Mouse (Mus musculus): ENCODE results near the gene Gm17660. TPM values are rescaled to one million over a fixed set of nuclear protein-coding genes. Genes with fewer than 3 reads are reported as not detected.
"Not testable (repeated sequence)": the region's sequence is repeated elsewhere in the genome, so short reads cannot be mapped to it uniquely, and the experiment has no call there.

Gene Gm17660
- total RNA-seq, 2 experiments from 2014 or later: not detected

DNA sequence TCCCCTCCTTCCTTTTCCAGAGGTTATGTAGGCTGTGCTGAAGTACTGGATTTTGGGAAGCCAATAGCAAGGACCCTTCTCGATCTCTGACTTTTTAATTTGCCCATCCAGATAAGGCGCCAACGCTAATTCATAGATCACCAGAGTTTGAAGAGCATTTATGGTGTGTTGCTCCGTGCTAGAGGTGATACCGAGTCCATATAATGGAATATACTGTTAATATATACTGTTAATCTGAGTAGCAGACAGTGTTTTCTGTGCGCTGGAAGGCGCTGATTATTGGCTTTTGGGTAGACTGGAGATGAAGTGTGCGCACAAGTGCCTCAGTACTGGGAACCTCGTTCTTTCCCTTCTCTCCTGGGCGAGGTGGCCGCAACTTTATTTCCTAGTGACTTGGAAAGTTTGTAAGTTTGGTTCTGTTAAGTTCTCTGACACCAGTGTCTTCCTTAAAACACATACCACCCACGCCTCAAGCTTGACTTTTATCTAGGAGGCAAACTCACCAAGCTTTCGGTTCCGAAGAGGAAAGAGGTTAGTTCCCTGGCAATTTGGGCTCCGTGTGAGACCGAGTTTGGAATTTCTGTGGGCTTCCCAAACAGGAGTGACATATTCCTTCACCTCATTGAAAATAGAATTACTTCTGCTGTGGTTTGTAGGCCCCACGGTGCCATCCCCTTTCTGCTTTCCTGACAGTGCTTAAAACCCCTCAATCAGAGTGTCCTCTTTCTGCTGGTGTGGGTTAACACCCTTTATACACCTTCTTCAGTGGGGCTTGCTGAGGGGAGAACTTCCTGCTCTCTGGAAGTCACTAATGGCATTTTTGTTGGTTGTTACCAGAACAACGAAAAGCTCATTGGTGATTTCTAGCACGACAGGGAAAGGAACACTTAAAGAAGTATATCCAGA, 30.0 kb downstream of the Gm17660 start:
- ATAC-seq (replicated peaks; ENCODE audit: low FRiP score, poor library complexity, severe bottlenecking): peak; percentile 36

DNA sequence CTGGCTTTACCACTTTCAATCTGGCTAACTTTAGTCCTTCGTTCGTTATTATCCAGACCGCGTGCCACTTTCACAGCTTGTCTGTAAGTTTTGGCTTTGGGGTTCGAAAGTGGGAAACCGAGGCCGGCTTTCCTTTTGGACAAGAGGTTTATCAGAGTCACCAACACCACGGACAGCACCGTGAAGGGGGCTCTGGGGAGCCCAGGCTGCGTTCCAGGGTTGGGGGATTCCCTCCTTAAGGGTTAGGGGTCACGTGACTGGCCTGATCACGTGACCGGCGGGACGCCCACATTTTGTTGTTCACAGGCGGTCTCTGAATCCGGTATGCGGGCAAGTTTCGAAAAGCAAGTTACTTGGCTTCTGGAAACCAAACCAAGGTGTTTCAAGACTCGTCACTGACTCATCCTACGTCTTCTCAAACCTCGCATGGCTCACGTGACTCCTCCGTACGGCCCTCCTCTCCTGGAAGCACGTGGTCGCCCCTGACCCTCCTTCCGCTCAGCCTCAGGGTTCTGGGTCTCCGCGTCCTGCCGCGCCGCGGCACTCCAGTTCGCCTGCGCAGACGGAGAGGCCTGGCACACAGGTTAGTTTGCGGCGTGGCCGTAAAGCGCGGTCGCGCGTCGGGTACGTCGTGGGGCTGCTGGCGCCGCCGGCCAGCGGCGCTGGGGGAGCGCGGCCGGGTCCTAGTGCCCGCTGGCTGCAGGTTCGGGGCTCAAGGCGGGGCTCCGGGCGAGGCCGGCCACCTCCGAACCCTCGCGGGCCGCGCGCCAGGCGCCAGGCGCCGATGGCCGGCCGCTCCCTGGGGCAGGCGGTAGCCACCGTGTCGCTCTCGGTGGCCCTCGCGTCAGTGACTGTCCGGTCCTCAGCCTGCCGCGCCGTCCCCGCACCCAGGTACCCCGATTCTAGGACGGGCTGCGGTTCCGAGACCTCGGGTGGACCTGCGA, 30.9 kb downstream of the Gm17660 start, which contains the start of gene Nudt9:
Nudt9 (plus strand) TSS at position 51 of the 944 bp plus-strand sequence.
- peak; percentile 88 for ATAC-seq (replicated peaks; ENCODE audit: low FRiP score, poor library complexity, severe bottlenecking)

DNA sequence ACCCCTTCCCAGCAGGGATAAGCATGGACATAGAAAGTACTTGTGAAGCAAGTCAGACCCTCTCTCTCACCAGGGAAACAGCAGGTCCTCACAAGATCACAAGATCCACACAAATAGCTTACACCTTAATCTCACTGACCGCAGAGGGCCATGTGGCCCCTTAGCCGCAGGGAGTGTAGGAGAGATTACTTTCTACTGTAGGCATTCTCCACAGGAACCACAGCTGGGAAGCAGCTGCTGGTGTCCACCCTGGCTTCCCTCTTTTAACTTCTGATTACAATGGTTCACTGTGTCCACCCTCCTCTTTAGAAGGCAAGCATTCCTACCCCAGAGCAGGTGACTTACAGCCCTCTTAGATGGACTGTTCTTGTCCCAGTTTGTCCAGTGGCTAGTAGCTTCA, 33.7 kb downstream of the Gm17660 start:
- ATAC-seq (replicated peaks; ENCODE audit: low FRiP score, poor library complexity, severe bottlenecking): no peak

DNA sequence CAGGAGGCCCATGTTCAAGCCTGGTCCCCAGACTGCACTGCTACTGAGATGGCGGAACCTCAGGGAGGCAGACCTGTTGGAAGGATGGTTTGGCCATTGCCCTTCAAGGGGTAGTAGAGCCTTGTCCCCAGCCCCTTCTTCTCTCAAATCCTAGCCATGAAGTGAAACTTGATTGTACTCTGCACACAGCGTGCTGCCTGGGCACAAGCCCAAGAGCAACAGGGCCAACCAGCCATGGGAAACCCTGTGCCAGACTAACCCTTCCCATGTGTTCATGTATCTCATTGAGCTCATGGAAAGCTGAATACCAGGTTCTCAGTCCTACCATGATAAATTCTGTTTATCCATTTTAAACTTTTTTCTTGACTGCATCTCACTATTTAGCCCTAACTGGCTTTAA, 34.5 kb downstream of the Gm17660 start:
- no peak for ATAC-seq (replicated peaks; ENCODE audit: low FRiP score, poor library complexity, severe bottlenecking)

DNA sequence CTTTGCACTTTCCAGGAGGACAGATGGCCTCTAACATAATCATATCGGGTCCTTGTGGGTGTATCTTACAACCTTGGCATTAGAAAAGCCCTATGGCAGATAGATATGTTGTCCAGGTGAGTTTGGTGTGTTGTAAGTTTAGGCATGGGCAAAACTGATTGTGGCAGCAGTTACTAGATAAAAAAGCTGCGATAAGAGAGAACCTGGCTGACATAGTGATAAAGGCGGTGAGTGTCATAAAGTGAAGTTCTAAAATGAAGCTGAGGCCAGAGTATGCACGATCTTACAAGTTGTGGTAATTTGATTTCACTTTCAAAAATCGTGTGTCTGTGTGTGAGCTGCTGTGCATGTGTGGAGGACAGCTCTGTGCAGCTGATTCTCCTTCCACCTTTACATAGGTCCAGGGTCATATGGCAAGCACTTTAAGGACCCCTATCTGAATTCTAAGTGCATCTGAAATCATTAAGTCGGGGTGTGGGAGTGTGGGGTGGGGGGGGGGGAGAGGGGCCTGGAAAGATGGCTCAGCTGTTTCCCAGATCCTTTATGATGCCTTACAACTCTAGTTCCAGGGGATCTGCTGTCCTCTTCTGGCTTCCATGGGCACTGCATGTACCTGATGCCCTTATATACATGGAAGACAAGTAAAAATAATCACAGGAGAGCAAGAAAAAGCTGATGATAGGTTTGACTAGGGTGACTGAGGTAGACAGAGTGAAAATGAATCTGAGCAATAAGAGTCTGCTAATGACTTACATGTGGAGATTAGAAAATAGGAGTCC, 38.1 kb downstream of the Gm17660 start:
- no peak for ATAC-seq (replicated peaks; ENCODE audit: low FRiP score, poor library complexity, severe bottlenecking)

DNA sequence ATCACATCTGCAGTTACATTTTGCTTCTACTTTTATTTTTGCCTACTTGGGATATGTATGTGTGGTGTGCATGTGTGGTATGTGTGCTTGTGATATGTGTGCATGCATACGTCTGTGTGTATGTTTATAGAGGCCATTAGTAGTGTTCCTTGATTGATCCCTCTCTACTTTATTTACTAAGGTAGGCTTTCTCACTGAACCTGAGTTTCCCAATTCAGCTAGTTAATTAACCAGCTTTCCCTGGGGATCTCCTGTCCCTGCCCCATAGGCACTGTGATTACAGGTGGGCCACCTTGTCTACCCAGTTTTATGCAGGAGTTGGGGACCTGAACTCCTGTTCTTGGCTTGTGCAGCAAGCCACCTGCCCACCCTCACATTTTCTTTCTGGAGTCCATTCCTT, 40.7 kb downstream of the Gm17660 start:
- ATAC-seq (replicated peaks; ENCODE audit: low FRiP score, poor library complexity, severe bottlenecking): no peak

DNA sequence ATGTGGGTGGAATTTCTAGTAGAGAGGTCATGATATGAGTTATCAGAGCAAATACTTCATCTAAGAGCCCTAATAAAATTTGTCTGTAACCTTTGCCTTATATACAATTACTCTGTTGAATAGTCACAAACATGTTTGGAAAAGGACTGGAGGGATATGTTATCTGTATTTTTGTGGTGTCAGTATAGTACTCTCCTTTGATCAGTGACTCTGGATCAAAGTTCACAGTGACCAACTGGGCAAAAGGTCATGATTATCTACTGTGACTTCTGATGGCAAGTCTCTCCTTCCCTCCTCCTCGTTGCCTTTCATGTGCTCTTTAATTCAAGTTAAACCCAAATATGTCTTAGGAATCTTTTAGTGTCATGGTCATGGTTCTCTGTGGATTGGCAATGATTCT, 41.6 kb downstream of the Gm17660 start:
- ATAC-seq (replicated peaks; ENCODE audit: low FRiP score, poor library complexity, severe bottlenecking): no peak

DNA sequence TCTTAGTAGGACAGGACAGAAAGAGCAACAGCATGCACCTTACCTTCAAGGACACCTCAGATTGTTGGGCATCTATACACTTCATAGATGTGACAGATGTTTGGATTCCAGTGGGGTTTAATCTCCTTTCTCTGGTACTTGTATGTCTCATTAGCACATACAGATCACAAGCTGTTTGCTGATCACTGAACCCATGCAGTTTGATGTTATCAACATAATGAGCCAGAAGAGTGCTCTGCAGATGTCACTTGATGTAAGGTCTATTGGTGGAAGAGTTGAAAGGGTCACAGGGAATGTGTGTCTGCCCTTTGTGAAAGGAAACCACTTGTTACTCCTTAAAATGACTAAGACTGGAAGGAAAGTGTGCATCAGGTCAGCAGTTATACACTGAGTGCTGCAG, 42.3 kb downstream of the Gm17660 start:
- ATAC-seq (replicated peaks; ENCODE audit: low FRiP score, poor library complexity, severe bottlenecking): no peak

DNA sequence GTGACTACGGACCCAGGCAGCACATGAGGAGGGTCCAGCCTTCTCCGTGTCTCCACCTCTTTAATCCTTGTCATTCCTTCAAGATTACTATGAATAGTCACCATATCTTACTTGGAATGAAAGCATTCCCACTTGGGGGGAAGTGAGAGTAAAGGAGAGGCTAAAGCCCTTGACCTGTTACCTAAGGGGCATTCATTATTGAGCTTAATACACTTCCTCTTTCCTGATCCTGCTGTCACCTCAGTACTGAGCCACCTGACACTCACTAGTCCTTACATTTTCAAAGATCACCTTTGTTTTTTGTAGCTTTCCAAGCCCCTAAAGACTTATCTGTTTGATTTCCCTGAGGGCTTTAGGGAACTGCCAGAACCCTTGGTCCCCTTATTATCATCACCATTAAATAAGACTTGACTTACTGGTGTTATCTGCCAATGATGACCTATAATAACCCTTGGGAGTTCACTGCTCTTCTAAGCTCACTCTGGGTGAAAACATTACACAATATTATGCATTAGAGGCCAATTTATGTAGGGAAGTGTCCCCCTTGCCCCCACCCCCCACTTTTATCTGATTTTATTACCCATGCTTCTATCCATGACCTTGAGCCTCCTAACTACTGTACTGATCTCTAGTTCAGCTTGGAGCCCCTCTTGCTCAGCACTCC, 44.8 kb downstream of the Gm17660 start:
- ATAC-seq (replicated peaks; ENCODE audit: low FRiP score, poor library complexity, severe bottlenecking): no peak

DNA sequence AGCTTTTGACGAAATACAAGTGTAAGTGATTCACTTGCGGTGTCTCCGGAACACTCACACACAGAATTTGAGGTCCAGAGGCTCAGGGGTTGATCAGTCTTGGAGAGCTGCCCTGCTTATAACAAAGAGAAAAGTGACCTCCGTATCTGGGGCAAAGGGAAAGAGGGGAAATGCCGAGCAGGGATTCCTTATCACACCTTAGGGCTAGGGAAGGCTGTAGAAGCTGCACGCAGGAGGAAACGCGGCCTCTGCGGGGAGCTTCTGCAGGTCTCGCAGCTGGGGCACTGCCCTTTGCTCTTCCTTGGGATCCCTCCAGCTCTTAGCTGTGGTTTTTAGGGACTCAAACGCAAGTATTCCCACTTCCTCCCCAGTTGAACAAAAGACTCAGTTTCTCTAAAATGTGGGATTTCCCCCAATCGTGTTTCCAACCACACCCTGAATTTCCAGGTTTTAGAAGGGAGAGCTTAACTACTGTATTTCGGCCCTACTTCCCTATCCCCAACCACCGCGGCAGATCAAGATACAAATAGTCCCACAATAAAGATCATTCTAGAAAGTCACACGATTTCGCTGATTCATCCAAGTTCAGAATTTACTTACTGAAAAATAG, 52.1 kb downstream of the Gm17660 start:
- no peak for ATAC-seq (replicated peaks; ENCODE audit: low FRiP score, poor library complexity, severe bottlenecking)

DNA sequence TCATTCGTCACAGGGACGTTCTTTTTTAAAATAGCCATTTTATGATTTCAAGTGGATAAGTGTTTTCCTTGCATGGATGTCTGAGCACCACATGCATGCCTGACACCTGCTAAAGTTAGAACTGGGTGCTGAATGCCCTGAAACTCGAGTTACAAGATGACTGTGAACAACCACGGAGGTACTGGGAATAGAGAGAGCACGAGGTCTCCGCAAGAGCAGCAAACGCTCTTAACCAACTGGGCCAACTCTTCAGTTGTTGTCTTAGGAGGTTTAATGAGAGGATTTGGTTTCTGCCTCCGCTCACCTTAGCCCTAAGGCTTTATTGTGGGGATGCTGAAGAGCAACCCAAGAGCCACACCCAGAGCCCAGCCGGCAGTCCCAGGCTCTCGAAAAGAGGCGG, 52.6 kb downstream of the Gm17660 start:
- no peak for ATAC-seq (replicated peaks; ENCODE audit: low FRiP score, poor library complexity, severe bottlenecking)

DNA sequence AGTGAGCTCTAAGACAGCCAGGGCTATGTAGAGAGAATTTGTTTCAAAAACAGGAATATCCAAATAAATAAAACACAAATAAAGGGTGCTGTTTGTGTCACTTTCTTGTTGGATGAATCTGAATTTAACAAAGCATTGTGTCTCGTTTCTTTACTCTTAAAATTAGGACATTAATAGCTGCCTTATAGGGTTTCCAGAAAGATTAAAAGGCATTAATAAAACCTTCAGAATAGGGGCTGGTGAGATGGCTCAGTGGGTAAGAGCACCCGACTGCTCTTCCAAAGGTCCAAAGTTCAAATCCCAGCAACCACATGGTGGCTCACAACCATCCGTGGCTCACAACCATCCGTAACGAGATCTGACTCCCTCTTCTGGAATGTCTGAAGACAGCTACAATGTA, 53.2 kb downstream of the Gm17660 start:
- not testable (repeated sequence) for ATAC-seq (replicated peaks; ENCODE audit: low FRiP score, poor library complexity, severe bottlenecking)

DNA sequence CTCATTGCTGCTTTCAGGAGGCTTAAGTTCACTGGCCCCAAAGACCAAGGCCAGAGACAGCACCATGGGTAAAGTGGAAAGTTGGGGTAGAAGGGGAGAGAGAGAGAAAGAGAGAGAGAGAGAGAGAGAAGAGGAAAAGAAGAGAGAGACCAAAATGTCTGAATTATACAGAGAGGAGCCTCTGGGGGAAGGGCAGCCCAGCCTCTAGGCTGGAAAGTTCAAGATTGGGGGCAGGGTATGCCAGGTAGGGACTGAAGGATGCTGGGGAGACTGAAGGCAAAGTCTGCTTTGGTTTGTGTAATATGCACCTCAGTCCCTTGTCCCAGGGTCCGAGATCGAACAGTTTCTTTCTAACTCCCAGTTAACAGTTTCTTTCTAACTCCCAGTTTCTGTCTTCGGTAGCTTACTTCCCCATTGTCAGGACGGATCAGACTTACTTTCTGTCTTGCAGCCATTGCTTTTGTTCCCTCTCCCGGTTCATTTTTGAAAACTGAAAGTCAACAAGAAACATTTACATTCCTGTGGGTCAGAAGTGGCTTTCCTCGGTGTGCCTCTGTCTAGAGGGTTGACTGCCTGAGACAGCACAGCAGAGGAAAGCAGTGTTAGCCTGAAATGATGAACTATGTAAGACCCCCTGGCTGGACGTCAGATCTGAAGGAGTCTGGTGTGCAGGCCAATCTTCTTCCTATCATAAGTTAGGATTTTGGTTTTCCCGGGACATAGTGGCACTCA, 54.0 kb downstream of the Gm17660 start:
- ATAC-seq (replicated peaks; ENCODE audit: low FRiP score, poor library complexity, severe bottlenecking): no peak

DNA sequence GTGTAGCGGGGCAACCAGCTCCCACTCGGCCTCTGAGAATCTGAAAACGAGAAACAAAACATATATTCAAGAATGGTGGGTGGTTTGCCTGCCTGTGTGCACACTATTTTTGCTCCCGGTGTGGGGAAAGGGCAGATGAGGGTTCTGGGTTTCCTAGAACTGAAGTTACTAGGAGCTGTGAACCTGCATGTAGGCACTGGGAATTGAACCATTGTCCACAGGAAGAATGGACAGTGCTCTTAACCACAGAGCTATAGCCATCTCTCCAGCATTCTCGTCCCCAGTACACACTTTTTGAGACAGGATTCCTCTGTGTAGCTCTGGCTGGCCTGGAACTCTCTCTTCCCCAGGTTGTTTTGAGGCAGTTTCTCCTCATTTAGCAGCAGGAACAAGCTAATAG, 54.9 kb downstream of the Gm17660 start:
- no peak for ATAC-seq (replicated peaks; ENCODE audit: low FRiP score, poor library complexity, severe bottlenecking)

DNA sequence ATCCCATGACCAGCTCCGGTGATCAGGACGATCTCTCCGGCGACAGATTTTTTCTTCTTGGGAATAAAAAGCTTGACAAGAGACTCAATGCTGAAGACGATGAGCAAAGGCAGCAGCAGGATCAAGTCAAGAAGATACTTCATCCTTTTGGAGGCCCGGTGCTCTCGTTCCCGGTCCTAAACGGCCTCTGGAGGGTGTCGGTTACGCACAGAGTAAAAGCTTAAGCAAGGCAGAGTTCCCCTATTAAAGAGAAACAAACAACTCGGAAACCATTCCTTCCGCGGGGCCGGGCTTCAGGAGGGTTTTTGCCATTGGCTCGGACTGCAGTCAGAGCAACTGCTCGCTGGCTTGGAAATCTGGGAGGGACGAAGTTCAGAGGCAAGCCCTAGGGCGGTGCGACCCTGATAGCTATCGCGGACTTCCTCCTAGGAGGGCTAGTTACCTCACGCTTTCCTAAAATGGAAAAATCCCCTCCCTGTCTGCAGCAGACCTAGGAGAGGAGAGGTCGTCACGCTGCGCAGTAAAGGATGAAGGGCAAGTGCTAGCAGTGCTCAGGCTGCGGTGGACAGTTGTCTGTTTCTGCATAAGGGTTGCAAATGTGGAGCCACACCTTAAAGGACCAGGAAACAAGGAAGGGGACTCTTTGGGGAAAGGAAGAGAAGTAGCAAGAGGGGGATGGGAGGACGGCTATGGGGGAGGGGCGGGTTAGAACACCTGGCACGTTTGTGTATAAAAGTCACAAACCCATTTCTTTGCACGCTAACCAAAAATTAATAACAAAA, 55.6 kb downstream of the Gm17660 start, which contains the start of gene Hsd17b11:
Hsd17b11 (minus strand) TSS at position 323 of the 782 bp plus-strand sequence.
- ATAC-seq (replicated peaks; ENCODE audit: low FRiP score, poor library complexity, severe bottlenecking): no peak
